Mouse (Mus musculus) small intestine, adult 2 months (tissue): ENCODE data around the gene Poln.

Experiments
- CTCF ChIP-seq: fragments of 200-500 bp; IDR thresholded peaks from 2 replicates; pipeline ENCODE4 v1.5.1; 2012; ENCODE audit warnings: low read depth, mild to moderate bottlenecking, control low read depth, inconsistent platforms, low read length, moderate library complexity, mixed read lengths; ENCODE audit not compliant: insufficient replicate concordance, insufficient read length; ENCODE audit errors: extremely low read depth
- POLR2A ChIP-seq: fragments of 200-500 bp; IDR thresholded peaks from 2 replicates; pipeline ENCODE4 v1.6.1; 2012; ENCODE audit warnings: low read depth, mild to moderate bottlenecking, control low read depth, inconsistent platforms, low read length, moderate library complexity

DNA sequence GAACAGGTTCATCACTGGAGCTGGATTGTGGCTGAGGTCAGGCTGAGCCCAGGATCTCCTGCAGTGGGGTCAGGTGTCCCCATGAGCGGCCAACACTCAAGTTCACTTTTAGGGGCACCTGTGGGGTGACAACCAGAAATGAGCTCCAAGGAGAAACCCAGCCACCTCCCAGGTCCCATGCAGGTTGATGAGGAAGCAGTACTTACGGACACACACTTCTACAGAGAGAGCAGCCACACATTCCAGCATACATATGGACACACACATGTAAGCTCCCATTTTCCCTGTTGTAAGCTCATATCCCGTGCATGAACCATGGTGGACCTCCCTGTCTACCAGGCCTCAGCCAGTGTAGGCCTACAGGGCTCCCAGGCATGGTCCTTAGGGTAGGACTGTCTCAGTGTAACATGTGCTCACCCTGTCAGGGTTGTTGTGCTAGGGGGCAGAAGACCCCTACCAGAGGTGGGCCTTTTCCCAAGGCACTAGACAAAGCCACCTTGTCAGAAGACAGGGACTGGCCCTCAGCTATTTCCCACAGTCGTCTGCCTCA lies 161.8 kb downstream of the Poln start:
- TF ChIP-seq CTCF (no peak), POLR2A (no peak)
